21 mouse cellular contexts compared by ENCODE assay signal in the genomic region with DNA sequence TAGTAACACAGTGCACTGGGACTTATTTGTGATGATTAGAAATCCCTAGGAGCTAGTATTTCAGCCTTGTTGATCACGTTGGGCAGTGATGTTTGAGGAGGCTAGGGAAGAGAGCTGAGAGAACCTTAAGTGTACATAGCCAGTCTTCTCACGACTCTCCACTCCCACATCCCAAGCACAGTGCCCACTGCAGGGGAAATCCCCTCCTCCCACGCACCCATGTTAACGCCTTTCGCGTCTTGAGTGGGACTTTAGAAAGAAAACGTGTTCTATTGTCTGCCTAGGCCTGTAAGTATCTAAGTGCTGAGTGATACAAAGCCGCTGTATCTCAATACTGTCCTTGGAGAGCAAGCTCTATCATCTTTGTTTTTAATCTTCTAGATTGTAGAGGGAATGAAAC.
"Had no signal": no experiment of that assay in that cellular context is flagged by ENCODE, and none has a peak within 500 bp of the region (broad histone marks: within the 10 kb centered on the region; RNA-seq: fewer than 3 reads in every experiment).

No protein-coding gene starts in this region.

- H3K9me3 ChIP-seq: liver, embryonic 15.5 days; lung, embryonic 15.5 days; megakaryocyte, embryonic 14.5 days; midbrain, embryonic 12.5 days; neural tube, embryonic 13.5 days; neural tube, embryonic 15.5 days had no signal

- H3K9ac ChIP-seq: liver, embryonic 15.5 days; liver, postnatal 0 days; lung, embryonic 15.5 days; midbrain, embryonic 12.5 days; neural tube, embryonic 13.5 days; neural tube, embryonic 15.5 days had no signal

- ATAC-seq: liver, postnatal 0 days; midbrain, embryonic 16.5 days had no signal

- H3K4me3 ChIP-seq: liver, embryonic 15.5 days; lung, embryonic 15.5 days; megakaryocyte, embryonic 14.5 days; midbrain, embryonic 12.5 days; myocyte; neural tube, embryonic 13.5 days; neural tube, embryonic 15.5 days had no signal

- H3K4me1 ChIP-seq: liver, embryonic 15.5 days; lung, embryonic 15.5 days; midbrain, embryonic 12.5 days; neural tube, embryonic 13.5 days; neural tube, embryonic 15.5 days had no signal

- H3K4me2 ChIP-seq: liver, embryonic 15.5 days; lung, embryonic 15.5 days; midbrain, embryonic 12.5 days; neural tube, embryonic 13.5 days; neural tube, embryonic 15.5 days had no signal

- H3K27me3 ChIP-seq: liver, embryonic 15.5 days; lung, embryonic 15.5 days; megakaryocyte, embryonic 14.5 days; midbrain, embryonic 12.5 days; neural tube, embryonic 13.5 days; neural tube, embryonic 15.5 days had no signal

- H3K27ac ChIP-seq: liver, embryonic 15.5 days; lung, embryonic 15.5 days; macrophage; midbrain, embryonic 12.5 days; neural tube, embryonic 13.5 days; neural tube, embryonic 15.5 days had no signal

- DNase-seq: liver, postnatal 0 days; lung, adult 2 months; lung, postnatal 10 days; midbrain, embryonic 14.5 days; retina, postnatal 1 day; right cerebral cortex, adult 18-20 months; right cerebral cortex, postnatal 25 days; right cerebral cortex, postnatal 4 days; spleen, adult 18-20 months; thymus, adult 18-20 months; thymus, postnatal 14 days; thymus, postnatal 4 days had no signal
